Mouse (Mus musculus): ENCODE data around the gene Sap25.

Gene Sap25

GRCm38 (mm10) chr5:137628498-137629305 lies 12.4 kb upstream of the Sap25 start, which contains the start of the genes Fbxo24, Lrch4 and Gm20605:
Gene Fbxo24, minus strand, starts transcription at chr5:137629002.
Gene Lrch4, plus strand, starts transcription at chr5:137629121.
Gene Gm20605, plus strand, starts transcription at chr5:137629175.
- DNase-seq = peak; percentile 97

- peak; percentile 74 for DNase-seq
Measured at GRCm38 (mm10) chr5:137629306-137629721, 11.8 kb upstream of the Sap25 start.

- peak; percentile 62 for DNase-seq
Measured at GRCm38 (mm10) chr5:137629906-137630545, 11.1 kb upstream of the Sap25 start.

GRCm38 (mm10) chr5:137630602-137631001 lies 10.5 kb upstream of the Sap25 start:
- peak; percentile 65 for DNase-seq

GRCm38 (mm10) chr5:137631171-137631570 lies 10.0 kb upstream of the Sap25 start:
- DNase-seq = peak; percentile 53

- no peak for DNase-seq
Measured at GRCm38 (mm10) chr5:137631591-137631990, 9.5 kb upstream of the Sap25 start.

GRCm38 (mm10) chr5:137633397-137634084 lies 7.6 kb upstream of the Sap25 start:
- DNase-seq = peak; percentile 77

GRCm38 (mm10) chr5:137639472-137639871 lies 1.7 kb upstream of the Sap25 start:
- no peak for DNase-seq

- no peak for DNase-seq
Measured at GRCm38 (mm10) chr5:137642886-137643285, 1.8 kb downstream of the Sap25 start.

GRCm38 (mm10) chr5:137644484-137644883 lies 3.4 kb downstream of the Sap25 start:
- DNase-seq = no peak

GRCm38 (mm10) chr5:137645091-137645651 lies 4.0 kb downstream of the Sap25 start:
- DNase-seq = no peak

- no peak for DNase-seq
Measured at GRCm38 (mm10) chr5:137645652-137646091, 4.5 kb downstream of the Sap25 start, which contains the start of gene Irs3. Gene Irs3, minus strand, starts transcription at chr5:137645714.

- DNase-seq = no peak
Measured at GRCm38 (mm10) chr5:137647827-137648601, 6.9 kb downstream of the Sap25 start.

GRCm38 (mm10) chr5:137649251-137649650 lies 8.1 kb downstream of the Sap25 start:
- DNase-seq = no peak

GRCm38 (mm10) chr5:137649669-137650571 lies 8.8 kb downstream of the Sap25 start:
- no peak for DNase-seq

GRCm38 (mm10) chr5:137652474-137652873 lies 11.3 kb downstream of the Sap25 start:
- peak; percentile 83 for DNase-seq

- no peak for DNase-seq
Measured at GRCm38 (mm10) chr5:137653366-137653765, 12.2 kb downstream of the Sap25 start.

- no peak for DNase-seq
Measured at GRCm38 (mm10) chr5:137654746-137655145, 13.6 kb downstream of the Sap25 start.

GRCm38 (mm10) chr5:137656977-137657376 lies 15.8 kb downstream of the Sap25 start:
- DNase-seq = peak; percentile 80

- peak; percentile 65 for DNase-seq
Measured at GRCm38 (mm10) chr5:137660064-137660688, 19.0 kb downstream of the Sap25 start.

All from lung, postnatal 14 days (tissue).